Mouse (Mus musculus): ENCODE data around the gene Rpp30.

- TF ChIP-seq CTCF (IDR thresholded peaks at IDR 0.05; ENCODE audit: extremely low read depth, insufficient read length, insufficient replicate concordance, low read depth, low read length) (no peak), POLR2A (IDR thresholded peaks at IDR 0.05; ENCODE audit: low read depth, low read length) (no peak)
These were observed 46.1 kb downstream of the Rpp30 start for GRCm38 (mm10) chr19:36129643-36130042.

Measured in small intestine, adult 2 months (tissue).